Mouse (Mus musculus): Measurements from ENCODE around the gene Snx14. TPM values are rescaled to one million over a fixed set of nuclear protein-coding genes. Genes with fewer than 3 reads are reported as not detected.

Snx14 gene
- total RNA-seq, 2 experiments from 2014 or later = 21.6 to 33.1 TPM

GRCm38 (mm10) chr9:88350317-88350716 lies 88.4 kb downstream of the Snx14 start:
- ATAC-seq (replicated peaks; ENCODE audit: low FRiP score, poor library complexity, severe bottlenecking) = no peak

GRCm38 (mm10) chr9:88348623-88349022 lies 90.1 kb downstream of the Snx14 start:
- no peak for ATAC-seq (replicated peaks; ENCODE audit: low FRiP score, poor library complexity, severe bottlenecking)

GRCm38 (mm10) chr9:88346857-88347256 lies 91.9 kb downstream of the Snx14 start:
- ATAC-seq (replicated peaks; ENCODE audit: low FRiP score, poor library complexity, severe bottlenecking) = no peak

GRCm38 (mm10) chr9:88344424-88344823 lies 94.3 kb downstream of the Snx14 start:
- ATAC-seq (replicated peaks; ENCODE audit: low FRiP score, poor library complexity, severe bottlenecking) = no peak

GRCm38 (mm10) chr9:88342701-88343100 lies 96.1 kb downstream of the Snx14 start:
- ATAC-seq (replicated peaks; ENCODE audit: low FRiP score, poor library complexity, severe bottlenecking) = no peak

GRCm38 (mm10) chr9:88342241-88342640 lies 96.5 kb downstream of the Snx14 start:
- no peak for ATAC-seq (replicated peaks; ENCODE audit: low FRiP score, poor library complexity, severe bottlenecking)

GRCm38 (mm10) chr9:88340819-88341218 lies 97.9 kb downstream of the Snx14 start:
- no peak for ATAC-seq (replicated peaks; ENCODE audit: low FRiP score, poor library complexity, severe bottlenecking)

GRCm38 (mm10) chr9:88335839-88336238 lies 102.9 kb downstream of the Snx14 start:
- ATAC-seq (replicated peaks; ENCODE audit: low FRiP score, poor library complexity, severe bottlenecking) = no peak

GRCm38 (mm10) chr9:88332447-88332846 lies 106.3 kb downstream of the Snx14 start:
- no peak for ATAC-seq (replicated peaks; ENCODE audit: low FRiP score, poor library complexity, severe bottlenecking)

GRCm38 (mm10) chr9:88330316-88330715 lies 108.4 kb downstream of the Snx14 start:
- ATAC-seq (replicated peaks; ENCODE audit: low FRiP score, poor library complexity, severe bottlenecking) = no peak

- ATAC-seq (replicated peaks; ENCODE audit: low FRiP score, poor library complexity, severe bottlenecking) = no peak
These were observed 109.5 kb downstream of the Snx14 start for GRCm38 (mm10) chr9:88329166-88329748.

GRCm38 (mm10) chr9:88328666-88329065 lies 110.1 kb downstream of the Snx14 start:
- ATAC-seq (replicated peaks; ENCODE audit: low FRiP score, poor library complexity, severe bottlenecking) = no peak

GRCm38 (mm10) chr9:88326930-88327901 lies 111.5 kb downstream of the Snx14 start, which contains the start of gene Nt5e:
Nt5e (plus strand) TSS chr9:88327197.
- no peak for ATAC-seq (replicated peaks; ENCODE audit: low FRiP score, poor library complexity, severe bottlenecking)

Other genes with a start within 250 kb of the Snx14 start
- 3.6 TPM in 1 of 2 replicates, not detected in the other for gene Nt5e, start 111.8 kb downstream of the Snx14 start, total RNA-seq (2015; ENCODE audit: low replicate concordance)
- 0.90 TPM in 1 of 2 replicates, not detected in the other for gene Nt5e, start 111.8 kb downstream of the Snx14 start, total RNA-seq (2017; ENCODE audit: low replicate concordance)
- gene Gm20537, start 17.7 kb upstream of the Snx14 start, total RNA-seq (2015; ENCODE audit: low replicate concordance) = not detected in 2 replicates
- 3.6 TPM in 1 of 2 replicates, not detected in the other for gene Gm20537, start 17.7 kb upstream of the Snx14 start, total RNA-seq (2017; ENCODE audit: low replicate concordance)
- gene Syncrip, start 43.6 kb upstream of the Snx14 start, total RNA-seq (2015; ENCODE audit: low replicate concordance) = 80.0 and 119 TPM in 2 replicates
- 69.6 and 108 TPM in 2 replicates for gene Syncrip, start 43.6 kb upstream of the Snx14 start, total RNA-seq (2017; ENCODE audit: low replicate concordance)
- 18.0 and 32.7 TPM in 2 replicates for gene Zfp949, start 109.1 kb upstream of the Snx14 start, total RNA-seq (2015; ENCODE audit: low replicate concordance)
- gene Zfp949, start 109.1 kb upstream of the Snx14 start, total RNA-seq (2017; ENCODE audit: low replicate concordance) = 27.9 and 35.7 TPM in 2 replicates
- gene Trim43a, start 141.9 kb upstream of the Snx14 start, total RNA-seq (2015; ENCODE audit: low replicate concordance) = not detected in 2 replicates
- gene Trim43a, start 141.9 kb upstream of the Snx14 start, total RNA-seq (2017; ENCODE audit: low replicate concordance) = not detected in 2 replicates

Data from erythroid progenitor cell, adult 5-6 weeks (primary cell).